Mouse (Mus musculus) cortical plate, adult 2 months (tissue): ENCODE data around the gene Ifi209. TPM values are rescaled to one million over a fixed set of nuclear protein-coding genes. Genes with fewer than 3 reads are reported as not detected.
"Not testable (repeated sequence)": the region's sequence is repeated elsewhere in the genome, so short reads cannot be mapped to it uniquely, and the experiment has no call there.

ENCODE experiments used
- H3K27ac ChIP-seq: fragments of 200-500 bp; 2 replicates; pipeline ENCODE4 v1.5.1; 2012; ENCODE audit warnings: low read length, control low read depth, inconsistent platforms; ENCODE audit not compliant: insufficient read depth
- H3K4me1 ChIP-seq: fragments of 200-500 bp; 2 replicates; pipeline ENCODE4 v1.6.1; 2011; ENCODE audit warnings: low read length; ENCODE audit not compliant: control insufficient read depth, insufficient read depth
- H3K4me3 ChIP-seq: fragments of 200-500 bp; 2 replicates; pipeline ENCODE4 v1.5.1; 2011; ENCODE audit warnings: mild to moderate bottlenecking, low read length, control low read depth; ENCODE audit not compliant: insufficient read depth
- CTCF ChIP-seq: fragments of 200-500 bp; IDR thresholded peaks from 2 replicates; pipeline ENCODE4 v1.5.1; 2011; ENCODE audit warnings: mild to moderate bottlenecking, control low read depth, low read length; ENCODE audit not compliant: insufficient read depth; ENCODE audit errors: extremely low read depth
- POLR2A ChIP-seq: fragments of 200-500 bp; IDR thresholded peaks from 2 replicates; pipeline ENCODE4 v1.6.1; 2011; ENCODE audit warnings: mild to moderate bottlenecking, low read length, control low read depth; ENCODE audit not compliant: insufficient read depth; ENCODE audit errors: extremely low read depth
- polyA plus RNA-seq: library from polyadenylated mRNA; depleted of rRNA; stranded (reverse); fragments of >200 nt; gene quantifications from 2 replicates; pipeline ENCODE4 v1.2.3, GENCODE M21; 2012; rRNA removed

Gene Ifi209
- 0.21 TPM in 2 replicates for polyA plus RNA-seq

GRCm38 (mm10) chr1:173630622-173631021, at the start of gene Ifi209:
Gene Ifi209, plus strand, starts transcription at chr1:173630917.
- not testable (repeated sequence) for H3K4me1 ChIP-seq, H3K4me3 ChIP-seq, H3K27ac ChIP-seq

- not testable (repeated sequence) for H3K27ac ChIP-seq, H3K4me1 ChIP-seq, H3K4me3 ChIP-seq
Measured at GRCm38 (mm10) chr1:173589698-173590097, 41.0 kb upstream of the Ifi209 start.

GRCm38 (mm10) chr1:173598838-173599494, 31.8 kb upstream of the Ifi209 start, which contains the start of gene Ifi213:
Gene Ifi213, minus strand, starts transcription at chr1:173599274.
- not testable (repeated sequence) for H3K4me3 ChIP-seq, H3K4me1 ChIP-seq, H3K27ac ChIP-seq

- not testable (repeated sequence) for H3K27ac ChIP-seq, H3K4me3 ChIP-seq
Measured at GRCm38 (mm10) chr1:173610291-173610690, 20.4 kb upstream of the Ifi209 start.

GRCm38 (mm10) chr1:173622216-173622615, 8.5 kb upstream of the Ifi209 start:
- not testable (repeated sequence) for H3K4me3 ChIP-seq, H3K4me1 ChIP-seq, H3K27ac ChIP-seq

More at GRCm38 (mm10) chr1:173610291-173610690, 20.4 kb upstream of the Ifi209 start:
- not testable (repeated sequence) for H3K4me1 ChIP-seq

- H3K27ac ChIP-seq, result no peak overlapping the region
- no peak overlapping the region for H3K4me3 ChIP-seq
- no peaks in the 10 kb centered on the region for H3K4me1 ChIP-seq
- TF ChIP-seq POLR2A (no peak), CTCF (no peak)
Measured at GRCm38 (mm10) chr1:173624052-173624451, 6.7 kb upstream of the Ifi209 start.

- H3K27ac ChIP-seq, result no peak overlapping the region
- TF ChIP-seq CTCF, result no peak
- no peak for TF ChIP-seq POLR2A
- no peaks in the 10 kb centered on the region for H3K4me1 ChIP-seq
- H3K4me3 ChIP-seq, result no peak overlapping the region
Measured at GRCm38 (mm10) chr1:173626686-173627085, 4.0 kb upstream of the Ifi209 start.

GRCm38 (mm10) chr1:173633969-173634645, 3.4 kb downstream of the Ifi209 start:
- TF ChIP-seq POLR2A, result no peak
- TF ChIP-seq CTCF, result no peak
- Histone ChIP-seq H3K4me3 (no peak overlapping the region), H3K4me1 (no peaks in the 10 kb centered on the region), H3K27ac (no peak overlapping the region)

- Histone ChIP-seq H3K27ac (no peak overlapping the region), H3K4me1 (no peaks in the 10 kb centered on the region), H3K4me3 (no peak overlapping the region)
- TF ChIP-seq POLR2A (no peak), CTCF (no peak)
Measured at GRCm38 (mm10) chr1:173645393-173645792, 14.7 kb downstream of the Ifi209 start.

- Histone ChIP-seq H3K4me3 (no peak overlapping the region), H3K27ac (no peak overlapping the region), H3K4me1 (no peaks in the 10 kb centered on the region)
- TF ChIP-seq CTCF (no peak), POLR2A (no peak)
Measured at GRCm38 (mm10) chr1:173657973-173658372, 27.3 kb downstream of the Ifi209 start.

- H3K4me3 ChIP-seq, H3K27ac ChIP-seq, H3K4me1 ChIP-seq: not testable (repeated sequence)
Measured at GRCm38 (mm10) chr1:173673458-173674097, 42.9 kb downstream of the Ifi209 start, which contains the start of gene Ifi208. Gene Ifi208, plus strand, starts transcription at chr1:173673675.

- H3K4me3 ChIP-seq, H3K27ac ChIP-seq, H3K4me1 ChIP-seq: not testable (repeated sequence)
Measured at GRCm38 (mm10) chr1:173678605-173679004, 47.9 kb downstream of the Ifi209 start.
